Mouse (Mus musculus): ENCODE data around the gene Rhoc.

Rhoc gene

DNA sequence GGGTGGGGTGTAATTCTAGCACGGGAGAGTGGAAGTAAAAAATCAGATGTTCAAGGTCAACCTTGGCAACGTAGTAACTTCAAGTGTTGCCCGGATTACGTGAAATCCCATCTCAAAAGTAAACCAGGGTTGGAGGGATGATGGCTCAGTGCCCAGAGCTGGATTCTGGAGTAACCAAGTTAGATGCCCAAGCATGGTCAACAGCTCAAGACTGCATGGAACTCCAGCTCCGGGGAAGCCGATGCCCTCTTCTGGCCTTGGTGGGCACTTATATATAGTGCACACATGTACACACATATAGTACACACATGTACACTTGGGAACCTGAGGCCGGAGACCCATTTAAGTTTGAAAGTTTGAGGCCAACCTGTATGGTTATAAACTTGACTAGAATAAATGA, 28.0 kb downstream of the Rhoc start:
- DNase-seq (ENCODE audit: low spot score in 2 of 2) = no peak

DNA sequence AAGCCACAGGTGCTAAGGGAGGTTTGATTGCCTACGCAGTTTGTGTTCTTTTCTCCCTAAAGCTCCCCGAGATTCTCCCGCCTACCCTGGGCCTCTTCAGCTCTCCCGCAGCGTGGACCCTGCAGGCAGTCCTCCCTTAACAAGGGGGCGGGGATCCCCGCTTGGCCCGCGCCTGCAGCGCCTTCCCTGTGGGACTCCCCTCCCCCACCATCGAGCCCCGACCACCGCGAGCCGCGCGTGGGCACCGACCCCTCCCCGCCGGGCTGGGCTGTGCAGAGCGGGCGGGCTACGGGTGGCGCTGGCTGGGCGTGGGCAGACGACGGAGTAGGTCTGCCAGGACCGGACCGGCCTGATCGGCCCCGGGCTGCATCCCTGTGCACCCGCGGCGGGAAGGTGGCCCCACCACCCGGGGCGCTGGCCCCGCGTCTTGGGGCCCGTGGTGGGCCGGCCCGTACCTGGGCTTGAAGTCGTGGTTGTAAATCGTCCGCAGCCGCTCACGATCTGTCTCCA, 29.4 kb downstream of the Rhoc start:
- peak; percentile 28 to 32 for DNase-seq (ENCODE audit: low spot score in 2 of 2)

GRCm38 (mm10) chr3:104817991-104818748, 30.0 kb downstream of the Rhoc start, which contains the start of gene Mov10:
Gene Mov10 (minus strand): TSS chr3:104818563.
- DNase-seq (ENCODE audit: low spot score in 2 of 2) = peak; percentile 77 to 83

DNA sequence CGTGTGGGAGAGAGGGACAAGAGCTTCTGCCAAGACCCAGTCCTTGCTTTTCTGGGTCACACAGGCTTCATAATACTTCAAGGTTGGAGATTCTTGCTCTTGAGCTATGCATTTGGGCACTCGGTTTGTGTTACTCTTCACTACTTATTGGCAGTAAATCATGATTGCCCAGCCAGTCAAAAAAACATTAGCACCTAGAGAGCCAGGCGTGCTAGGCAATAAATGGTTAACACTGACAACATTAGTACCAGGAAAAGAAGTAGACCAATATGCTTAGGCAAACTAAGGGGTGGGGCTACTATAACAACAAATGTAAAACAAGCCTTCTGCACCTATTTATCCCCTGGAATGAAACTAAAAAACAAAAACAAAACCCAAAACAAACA, 30.6 kb downstream of the Rhoc start:
- DNase-seq (ENCODE audit: low spot score in 2 of 2) = peak in 1 of 2 experiments; percentile 8

DNA sequence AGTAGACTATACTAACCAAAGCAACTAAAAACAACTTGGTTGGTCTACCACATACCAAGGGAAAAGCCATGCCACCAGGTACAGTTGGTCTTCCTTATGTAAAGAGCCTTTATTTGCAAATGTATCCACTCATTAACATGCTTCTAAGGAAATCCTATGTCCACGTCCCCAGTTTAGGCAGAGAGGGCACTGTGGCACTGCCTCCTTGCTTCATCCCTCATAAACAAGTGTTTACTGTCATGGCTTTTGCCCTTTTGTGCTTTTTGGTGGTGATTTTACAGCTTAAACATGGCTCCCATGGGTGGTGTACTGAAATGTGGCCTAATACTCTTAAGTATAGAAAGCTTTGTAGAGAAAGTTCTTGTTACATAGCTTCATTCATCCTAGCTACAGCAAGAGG, 32.3 kb downstream of the Rhoc start:
- no peak for DNase-seq (ENCODE audit: low spot score in 2 of 2)

- no peak for DNase-seq (ENCODE audit: low spot score in 2 of 2)
These were observed 34.2 kb downstream of the Rhoc start for GRCm38 (mm10) chr3:104822413-104822812.

DNA sequence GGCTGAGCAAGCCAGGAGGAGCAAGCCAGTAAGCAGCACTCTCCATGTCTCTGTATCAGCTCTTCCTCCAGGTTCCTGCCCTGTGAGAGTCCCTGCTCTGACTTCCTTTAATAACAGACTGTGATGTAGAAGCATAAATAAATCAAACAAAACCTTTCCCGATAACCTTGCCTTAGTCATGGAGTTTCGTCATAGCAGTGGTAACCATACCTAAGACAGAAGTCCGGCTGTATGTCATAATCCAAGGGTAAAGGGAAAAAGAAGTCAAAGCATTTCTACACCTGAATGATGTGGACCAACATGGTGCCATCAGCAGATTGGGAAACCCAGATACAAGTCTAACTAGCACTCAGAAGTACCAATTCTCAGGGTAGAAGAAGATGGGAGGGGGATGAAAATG, 47.6 kb downstream of the Rhoc start:
- DNase-seq (ENCODE audit: low spot score in 2 of 2) = no peak

DNA sequence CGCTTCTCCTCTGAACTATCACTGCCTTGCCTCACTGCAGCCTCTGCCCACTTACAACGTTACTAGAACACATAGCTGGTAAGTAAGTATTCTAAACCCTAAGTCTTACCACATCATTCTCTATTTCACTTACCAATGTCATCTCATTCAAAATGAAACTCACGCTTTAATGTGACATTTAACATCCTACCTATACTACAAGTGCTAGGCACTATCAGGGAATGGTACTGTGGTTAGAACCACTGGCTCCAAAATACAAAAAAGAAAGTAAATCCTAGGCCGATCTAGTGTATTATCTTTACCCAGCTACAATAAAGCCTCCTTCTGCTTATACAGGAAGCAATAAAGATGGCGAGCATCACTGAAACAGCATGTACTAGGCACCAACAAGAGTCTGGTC, 52.9 kb downstream of the Rhoc start:
- no peak for DNase-seq (ENCODE audit: low spot score in 2 of 2)
